Mouse (Mus musculus): ENCODE data around the gene Hrct1.
A peak's percentile ranks its signal among the peaks of the same experiment; 100 is the strongest.

Hrct1 gene

GRCm38 (mm10) chr4:43728576-43728954 is 1.6 kb downstream of the Hrct1 start:
- peak; percentile 82 for DNase-seq

GRCm38 (mm10) chr4:43729126-43729525 is 2.1 kb downstream of the Hrct1 start:
- no peak for DNase-seq

DNA sequence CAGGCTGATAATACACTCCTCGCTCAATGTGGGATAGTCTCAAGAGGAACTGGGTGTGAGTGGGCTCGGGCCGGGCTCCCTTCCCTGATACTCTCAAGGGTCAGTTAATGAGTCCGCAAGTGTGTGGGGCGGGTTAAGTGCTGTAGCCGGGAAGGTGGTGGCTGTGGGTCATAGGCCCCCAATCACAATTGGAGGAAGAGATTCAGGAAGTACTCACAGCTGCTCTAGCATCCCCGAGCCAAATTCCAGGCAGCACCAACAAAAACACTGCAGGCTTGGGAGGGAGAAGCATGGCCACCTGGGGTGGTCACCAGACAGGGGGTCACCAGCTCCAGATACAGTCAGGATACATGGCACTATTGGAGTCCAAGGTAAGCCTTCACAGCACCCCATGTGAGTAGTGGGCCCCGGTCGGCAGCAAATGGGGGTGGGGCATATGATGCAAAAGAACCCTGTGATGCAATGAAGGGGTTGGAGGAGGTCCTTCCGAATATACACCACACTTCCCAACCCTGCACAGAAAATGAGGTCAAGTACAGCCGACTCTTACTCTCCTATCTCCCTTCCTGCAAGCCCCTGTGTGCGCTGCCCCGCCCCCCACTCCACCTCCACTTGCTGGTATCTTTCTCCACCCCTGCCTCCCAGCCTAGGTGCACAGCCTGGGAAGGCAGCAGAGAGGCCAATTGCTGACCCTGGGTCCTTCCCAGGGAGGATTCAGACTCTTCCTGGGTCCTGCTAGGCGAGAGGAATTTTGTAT is 3.0 kb downstream of the Hrct1 start, which contains the start of gene Spaar:
Spaar (plus strand) TSS at position 241 of the 757 bp plus-strand sequence.
- peak; percentile 85 for DNase-seq

DNA sequence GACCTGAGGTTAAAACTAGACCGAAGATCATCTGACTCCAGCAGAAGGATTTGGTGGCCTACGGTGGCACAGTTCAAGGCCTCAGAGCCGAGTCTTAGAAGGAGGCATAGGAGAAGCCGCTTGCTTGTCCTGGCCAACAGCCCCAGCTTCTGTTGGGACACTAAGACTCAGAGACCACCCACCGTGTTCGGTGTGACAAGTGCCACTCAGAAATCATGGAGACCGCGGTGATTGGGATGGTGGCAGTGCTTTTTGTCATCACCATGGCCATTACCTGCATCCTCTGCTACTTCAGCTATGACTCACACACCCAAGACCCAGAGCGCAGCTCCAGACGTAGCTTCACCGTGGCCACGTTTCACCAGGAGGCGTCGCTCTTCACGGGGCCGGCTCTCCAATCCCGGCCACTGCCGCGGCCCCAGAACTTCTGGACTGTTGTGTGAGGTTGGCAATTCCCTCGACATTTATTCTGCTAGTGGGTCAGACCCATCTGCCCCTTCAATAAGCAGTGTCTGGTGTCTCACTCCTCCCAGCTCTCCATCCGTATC is 3.8 kb downstream of the Hrct1 start:
- peak; percentile 63 for DNase-seq

GRCm38 (mm10) chr4:43732171-43732570 is 5.2 kb downstream of the Hrct1 start:
- no peak for DNase-seq

- DNase-seq, result no peak
Observed at GRCm38 (mm10) chr4:43733186-43733585, 6.2 kb downstream of the Hrct1 start.

- no peak for DNase-seq
Observed at GRCm38 (mm10) chr4:43737144-43737543, 10.2 kb downstream of the Hrct1 start.

DNA sequence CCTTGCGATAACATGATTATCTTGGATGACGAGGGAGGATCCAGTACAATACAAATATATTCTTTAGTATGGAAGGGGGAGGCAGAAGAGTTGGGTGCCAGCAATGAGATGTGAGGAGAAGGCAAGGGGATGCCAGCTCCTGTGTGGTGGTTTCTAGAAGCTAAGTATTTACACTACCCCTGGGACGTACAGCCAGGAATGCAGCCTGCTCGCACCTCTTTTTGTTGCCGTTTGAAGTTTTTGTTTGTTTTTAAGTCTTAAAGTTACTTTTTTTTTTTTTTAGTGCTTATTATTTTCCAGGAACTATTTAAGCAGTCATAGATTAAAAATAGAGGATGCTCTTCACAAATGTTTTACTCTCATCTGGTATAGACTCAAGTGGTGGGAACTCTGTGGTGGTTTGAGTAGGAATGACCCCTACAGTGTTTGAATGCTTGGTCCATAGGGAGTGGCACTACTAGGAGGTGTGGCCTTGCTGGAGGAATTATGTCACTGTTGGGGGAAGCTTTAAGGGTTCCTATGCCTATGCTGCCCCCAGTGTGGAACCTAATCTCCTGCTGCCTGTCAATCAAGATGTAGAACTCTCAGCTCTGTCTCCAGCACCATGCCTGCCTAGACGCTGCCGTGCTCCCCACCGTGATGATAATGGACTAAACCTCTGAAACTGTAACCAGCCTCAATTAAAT is 12.1 kb downstream of the Hrct1 start:
- DNase-seq, result no peak

- DNase-seq, result no peak
Observed at GRCm38 (mm10) chr4:43741526-43741925, 14.5 kb downstream of the Hrct1 start.

- no peak for DNase-seq
Observed at GRCm38 (mm10) chr4:43742637-43743036, 15.6 kb downstream of the Hrct1 start.

GRCm38 (mm10) chr4:43743099-43743498 is 16.1 kb downstream of the Hrct1 start:
- DNase-seq, result peak; percentile 49

- peak; percentile 75 for DNase-seq
Observed at GRCm38 (mm10) chr4:43745187-43745586, 18.2 kb downstream of the Hrct1 start.

- no peak for DNase-seq
Observed at GRCm38 (mm10) chr4:43757213-43757612, 30.2 kb downstream of the Hrct1 start.

DNA sequence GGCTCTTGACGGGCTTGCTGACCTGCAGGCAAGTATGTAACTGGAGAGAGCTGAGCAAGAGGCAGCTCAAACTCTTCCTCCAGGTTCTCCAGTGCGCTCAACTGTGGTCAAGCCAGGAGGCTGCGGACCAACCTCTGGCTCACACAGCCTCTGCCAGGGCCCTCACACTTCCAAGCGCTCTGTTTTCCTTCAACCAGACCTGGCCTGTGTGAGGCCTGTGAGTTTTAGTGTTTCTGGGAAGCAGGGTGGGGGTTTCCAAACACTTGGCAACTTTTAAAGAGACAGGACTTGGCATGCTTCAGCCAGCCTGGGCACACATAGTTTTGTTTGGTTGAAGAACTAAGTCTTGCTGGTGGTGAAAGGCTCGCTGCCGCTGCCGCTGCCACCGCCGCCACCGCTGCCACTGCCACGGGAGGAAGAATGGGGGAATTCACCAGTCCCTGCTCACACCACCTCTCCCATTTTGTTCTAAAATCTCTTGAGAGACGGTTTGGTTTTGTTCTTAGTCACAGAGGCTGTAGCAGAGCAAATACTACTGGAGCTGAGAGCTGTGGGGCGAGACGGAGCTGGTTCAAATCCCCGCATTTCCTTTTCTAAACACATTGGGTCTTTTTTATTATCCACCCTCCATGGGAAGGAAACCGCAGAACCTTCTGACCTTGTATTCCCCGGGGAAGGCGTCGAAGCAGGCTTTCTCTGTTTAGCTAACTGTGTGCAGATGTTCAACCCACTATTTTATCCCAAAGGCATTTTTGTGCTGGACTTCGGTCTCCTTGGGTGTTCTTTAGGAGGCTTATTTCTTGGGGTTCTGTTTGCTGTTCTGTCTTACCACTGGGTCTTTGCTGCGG is 32.8 kb downstream of the Hrct1 start:
- DNase-seq, result peak; percentile 49

GRCm38 (mm10) chr4:43760460-43760859 is 33.5 kb downstream of the Hrct1 start:
- DNase-seq, result peak; percentile 75

- no peak for DNase-seq
Observed at GRCm38 (mm10) chr4:43761336-43761735, 34.3 kb downstream of the Hrct1 start.

GRCm38 (mm10) chr4:43763410-43763809 is 36.4 kb downstream of the Hrct1 start:
- DNase-seq, result peak; percentile 87

GRCm38 (mm10) chr4:43768341-43768740 is 41.4 kb downstream of the Hrct1 start:
- DNase-seq, result no peak

- no peak for DNase-seq
Observed at GRCm38 (mm10) chr4:43769374-43769773, 42.4 kb downstream of the Hrct1 start.

DNA sequence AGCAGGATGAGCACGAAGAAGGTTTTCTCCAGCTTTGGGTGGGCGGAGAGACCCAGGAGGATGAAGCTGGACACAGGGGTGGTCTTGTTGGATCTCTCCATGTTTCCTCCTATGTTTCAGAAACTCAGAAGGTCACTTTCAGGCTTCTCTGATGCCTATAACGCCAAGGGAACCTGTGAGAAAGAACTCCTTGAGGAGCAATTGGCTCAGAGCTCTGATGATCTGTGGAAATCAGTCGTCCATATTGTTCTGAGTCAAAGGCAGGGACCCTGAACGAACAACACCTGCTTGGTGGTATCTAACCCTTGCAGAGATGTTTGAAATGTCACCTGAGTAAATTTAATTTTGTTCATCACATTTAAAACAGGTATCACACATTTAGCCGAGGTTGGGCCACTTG is 43.9 kb downstream of the Hrct1 start, which contains the start of gene Olfr159:
Olfr159 (minus strand) TSS at position 101 of the 400 bp plus-strand sequence.
- DNase-seq, result no peak

- DNase-seq, result peak; percentile 30
Observed at GRCm38 (mm10) chr4:43771626-43772025, 44.6 kb downstream of the Hrct1 start.

DNA sequence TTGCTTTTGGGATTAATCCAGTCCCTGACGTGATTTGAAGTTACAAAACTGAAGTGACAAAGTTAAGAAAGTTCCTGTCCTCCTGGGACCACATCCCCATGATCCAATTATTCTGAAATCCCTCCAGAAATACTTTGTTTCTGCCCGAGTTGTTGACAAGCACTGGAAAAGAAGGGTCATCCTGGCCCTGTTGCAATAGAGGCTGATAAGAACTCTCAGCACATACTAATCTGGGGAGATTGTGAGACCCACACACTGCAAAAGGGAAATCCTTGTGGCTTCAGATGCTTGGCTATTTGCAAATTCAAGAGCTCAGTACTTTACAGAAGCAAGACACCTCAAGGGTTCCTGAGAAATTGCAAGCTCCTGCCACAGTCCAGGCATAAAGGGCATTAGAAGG is 45.3 kb downstream of the Hrct1 start:
- DNase-seq, result peak; percentile 13
